Mouse (Mus musculus): ENCODE data around the gene Ago4. TPM values are rescaled to one million over a fixed set of nuclear protein-coding genes. Genes with fewer than 3 reads are reported as not detected.

The Ago4 gene
- polyA plus RNA-seq, 1 experiment from 2014 or later = 1.3 TPM

DNA sequence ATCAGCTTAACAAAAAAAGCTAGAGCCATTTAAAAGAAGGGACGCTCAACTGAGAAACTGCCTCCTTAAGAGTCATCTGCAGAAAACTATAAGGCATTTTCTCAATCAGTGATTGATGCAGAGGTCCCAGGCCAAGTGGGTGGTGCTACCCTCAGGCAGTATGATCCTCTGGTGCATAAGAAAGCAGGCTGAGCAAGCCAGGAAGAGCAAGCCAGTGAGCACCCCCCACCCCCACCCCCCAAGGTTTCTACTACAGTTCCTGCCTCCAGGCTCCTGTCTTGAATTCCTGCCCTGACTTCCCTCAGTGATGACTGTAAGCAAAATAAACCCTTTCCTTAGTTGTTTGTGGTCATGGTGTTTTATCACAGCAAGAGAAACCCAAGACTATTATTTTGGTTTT lies 83.0 kb downstream of the Ago4 start:
- Histone ChIP-seq H3K9me3 (replicated peaks; ENCODE audit: control insufficient read depth, low read length) (no peaks in the 10 kb centered on the region), H3K9ac (replicated peaks; ENCODE audit: low read length) (no peak overlapping the region), H3K4me2 (ENCODE audit: low read depth, low read length) (no peak overlapping the region), H3K4me3 (ENCODE audit: low read depth, low read length) (no peak overlapping the region), H3K27me3 (ENCODE audit: control insufficient read depth, insufficient read depth, low read length) (no peaks in the 10 kb centered on the region), H3K36me3 (replicated peaks; ENCODE audit: control insufficient read depth, insufficient read depth, low read depth, low read length) (peaks cover 3% of the 10 kb centered on the region), H3K4me1 (ENCODE audit: control insufficient read depth, insufficient read depth, low read length) (no peaks in the 10 kb centered on the region), H3K27ac (replicated peaks; ENCODE audit: low read depth, low read length) (no peak overlapping the region)
- 85% methylated on average over 1 of the region's 1 CpGs for WGBS
- no peak for DNase-seq (ENCODE audit: low spot score)
- ATAC-seq (replicated peaks; ENCODE audit: insufficient number of reproducible peaks, low FRiP score, low TSS enrichment, low read depth) = no peak

DNA sequence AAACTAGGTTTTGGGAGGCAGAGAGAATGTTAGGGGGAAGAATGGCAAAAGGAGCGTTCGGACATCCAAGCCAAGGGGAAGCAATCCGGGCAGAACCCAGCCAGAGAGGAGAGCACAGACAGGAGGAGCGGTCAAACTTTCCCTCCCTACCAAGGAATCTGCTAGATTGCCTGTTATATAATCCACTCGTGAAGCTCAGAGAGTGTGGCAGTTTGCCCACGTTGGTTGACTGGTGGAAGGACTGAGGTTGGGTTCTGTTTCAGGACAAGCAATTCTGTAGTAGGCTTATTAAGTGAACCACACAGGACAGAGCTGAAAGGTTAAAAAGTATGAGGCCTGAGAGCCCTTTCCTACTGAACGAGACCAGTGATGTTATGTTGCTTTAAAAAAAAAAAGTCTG lies 86.1 kb downstream of the Ago4 start:
- H3K27ac ChIP-seq (replicated peaks; ENCODE audit: low read depth, low read length) = no peak overlapping the region
- no peaks in the 10 kb centered on the region for H3K27me3 ChIP-seq (ENCODE audit: control insufficient read depth, insufficient read depth, low read length)
- no peaks in the 10 kb centered on the region for H3K9me3 ChIP-seq (replicated peaks; ENCODE audit: control insufficient read depth, low read length)
- H3K4me2 ChIP-seq (ENCODE audit: low read depth, low read length) = no peak overlapping the region
- H3K4me3 ChIP-seq (ENCODE audit: low read depth, low read length) = no peak overlapping the region
- no peak overlapping the region for H3K9ac ChIP-seq (replicated peaks; ENCODE audit: low read length)
- H3K4me1 ChIP-seq (ENCODE audit: control insufficient read depth, insufficient read depth, low read length) = no peaks in the 10 kb centered on the region
- H3K36me3 ChIP-seq (replicated peaks; ENCODE audit: control insufficient read depth, insufficient read depth, low read depth, low read length) = peaks cover 1% of the 10 kb centered on the region
- WGBS = 91% methylated on average over 7 of the region's 7 CpGs
- no peak for DNase-seq (ENCODE audit: low spot score)
- ATAC-seq (replicated peaks; ENCODE audit: insufficient number of reproducible peaks, low FRiP score, low TSS enrichment, low read depth) = no peak

DNA sequence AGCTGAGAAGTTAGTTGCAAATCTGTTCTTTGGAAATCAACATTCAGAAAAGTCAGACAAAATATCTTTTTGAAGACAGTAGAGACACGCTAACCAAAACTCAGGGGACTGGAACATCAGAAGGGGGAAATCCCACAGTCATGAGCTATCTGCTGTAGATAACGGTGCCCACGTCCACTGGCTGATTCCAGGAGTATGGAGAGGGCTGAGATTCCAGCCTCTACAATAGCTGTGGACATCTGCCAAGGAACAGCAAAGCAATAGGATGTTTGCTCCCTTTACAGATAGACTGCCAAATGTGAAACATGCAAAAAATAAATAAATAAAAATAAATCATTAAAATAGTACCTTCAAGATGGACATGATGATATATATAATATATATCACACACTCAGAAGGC lies 88.7 kb downstream of the Ago4 start:
- Histone ChIP-seq H3K4me1 (ENCODE audit: control insufficient read depth, insufficient read depth, low read length) (no peaks in the 10 kb centered on the region), H3K27ac (replicated peaks; ENCODE audit: low read depth, low read length) (no peak overlapping the region), H3K4me3 (ENCODE audit: low read depth, low read length) (no peak overlapping the region), H3K27me3 (ENCODE audit: control insufficient read depth, insufficient read depth, low read length) (no peaks in the 10 kb centered on the region), H3K9me3 (replicated peaks; ENCODE audit: control insufficient read depth, low read length) (no peaks in the 10 kb centered on the region), H3K4me2 (ENCODE audit: low read depth, low read length) (no peak overlapping the region), H3K36me3 (replicated peaks; ENCODE audit: control insufficient read depth, insufficient read depth, low read depth, low read length) (peaks cover 9% of the 10 kb centered on the region), H3K9ac (replicated peaks; ENCODE audit: low read length) (no peak overlapping the region)
- WGBS = 94% methylated on average over 3 of the region's 3 CpGs
- DNase-seq (ENCODE audit: low spot score) (no peak), ATAC-seq (replicated peaks; ENCODE audit: insufficient number of reproducible peaks, low FRiP score, low TSS enrichment, low read depth) (no peak)

Small RNAs within 50 kb of the gene (microRNA-seq; reads per million reads assigned to microRNA genes)
- gene Mir7119 (ENCODE audit: borderline number of aligned reads) = 2.8 reads per million

Other genes starting within 250 kb of the Ago4 start
- gene Col8a2, start 246.7 kb downstream of the Ago4 start, polyA plus RNA-seq (2014; fragmentation: Nextera tagmentation; extraction: Ambion mirVana) = 15.7 and 18.1 TPM in 2 replicates
- 44.6 and 48.0 TPM in 2 replicates for gene Adprhl2, start 211.8 kb downstream of the Ago4 start, polyA plus RNA-seq (2014; fragmentation: Nextera tagmentation; extraction: Ambion mirVana)
- 3.4 and 3.5 TPM in 2 replicates for gene Tekt2, start 207.8 kb downstream of the Ago4 start, polyA plus RNA-seq (2014; fragmentation: Nextera tagmentation; extraction: Ambion mirVana)
- gene Ago3, start 103.9 kb downstream of the Ago4 start, polyA plus RNA-seq (2014; fragmentation: Nextera tagmentation; extraction: Ambion mirVana) = 10.2 and 12.8 TPM in 2 replicates
- 10.6 and 11.0 TPM in 2 replicates for gene Ago1, start 64.9 kb downstream of the Ago4 start, polyA plus RNA-seq (2014; fragmentation: Nextera tagmentation; extraction: Ambion mirVana)
- gene Clspn, start 23.5 kb upstream of the Ago4 start, polyA plus RNA-seq (2014; fragmentation: Nextera tagmentation; extraction: Ambion mirVana) = 51.6 and 54.4 TPM in 2 replicates
- 1.4 and 1.8 TPM in 2 replicates for gene 5730409E04Rik, start 76.3 kb upstream of the Ago4 start, polyA plus RNA-seq (2014; fragmentation: Nextera tagmentation; extraction: Ambion mirVana)
- 562 and 576 TPM in 2 replicates for gene Psmb2, start 144.2 kb upstream of the Ago4 start, polyA plus RNA-seq (2014; fragmentation: Nextera tagmentation; extraction: Ambion mirVana)
- gene Tfap2e, start 202.8 kb upstream of the Ago4 start, polyA plus RNA-seq (2014; fragmentation: Nextera tagmentation; extraction: Ambion mirVana) = not detected in 2 replicates
- gene Ncdn, start 220.0 kb upstream of the Ago4 start, polyA plus RNA-seq (2014; fragmentation: Nextera tagmentation; extraction: Ambion mirVana) = 21.2 and 23.3 TPM in 2 replicates
- gene AU040320, start 220.1 kb upstream of the Ago4 start, polyA plus RNA-seq (2014; fragmentation: Nextera tagmentation; extraction: Ambion mirVana) = 16.4 and 18.3 TPM in 2 replicates